Mouse (Mus musculus) splenic B cell, adult 2 months (primary cell): ENCODE measurements around the gene Kat8.
"Not testable (repeated sequence)": the region's sequence is repeated elsewhere in the genome, so short reads cannot be mapped to it uniquely, and the experiment has no call there.

Source experiments
- DNase-seq: peaks from one replicate; pipeline ENCODE4 v3.0.0-alpha.2; 2011; ENCODE audit warnings: low read depth, low spot score
- H3K27me3 ChIP-seq: 2 replicates; pipeline ENCODE4 v1.6.1; 2012; ENCODE audit warnings: mild to moderate bottlenecking, low read length, moderate library complexity, mixed read lengths; ENCODE audit not compliant: control insufficient read depth, poor library complexity, insufficient read depth, severe bottlenecking
- H3K36me3 ChIP-seq: 2 replicates; pipeline ENCODE4 v1.6.1; 2012; ENCODE audit warnings: mild to moderate bottlenecking, low read length, moderate library complexity, mixed read lengths; ENCODE audit not compliant: control insufficient read depth, poor library complexity, insufficient read depth, severe bottlenecking

Kat8 gene

DNA sequence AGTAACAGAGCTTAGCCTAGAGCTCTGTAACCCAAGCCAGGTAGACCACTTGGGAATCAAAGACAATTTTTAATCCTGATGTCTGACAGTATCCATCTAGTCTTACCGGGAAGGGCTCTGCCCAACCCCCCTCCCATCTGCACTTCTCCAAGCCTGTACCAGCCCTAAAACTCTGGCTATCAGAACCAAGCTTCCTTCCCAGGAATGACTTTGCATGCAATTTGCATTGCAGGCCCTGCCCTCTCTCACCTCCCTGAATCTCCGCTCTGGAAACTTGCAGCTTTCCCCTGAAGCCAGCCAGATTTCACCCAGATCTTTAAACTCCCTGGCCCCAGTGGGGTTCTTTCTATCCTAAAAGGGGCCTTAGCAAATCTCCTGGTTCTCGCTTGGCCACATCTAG, 24.5 kb upstream of the Kat8 start:
- H3K27me3 ChIP-seq = no peaks in the 10 kb centered on the region
- H3K36me3 ChIP-seq = peaks cover 3% of the 10 kb centered on the region
- DNase-seq = no peak

DNA sequence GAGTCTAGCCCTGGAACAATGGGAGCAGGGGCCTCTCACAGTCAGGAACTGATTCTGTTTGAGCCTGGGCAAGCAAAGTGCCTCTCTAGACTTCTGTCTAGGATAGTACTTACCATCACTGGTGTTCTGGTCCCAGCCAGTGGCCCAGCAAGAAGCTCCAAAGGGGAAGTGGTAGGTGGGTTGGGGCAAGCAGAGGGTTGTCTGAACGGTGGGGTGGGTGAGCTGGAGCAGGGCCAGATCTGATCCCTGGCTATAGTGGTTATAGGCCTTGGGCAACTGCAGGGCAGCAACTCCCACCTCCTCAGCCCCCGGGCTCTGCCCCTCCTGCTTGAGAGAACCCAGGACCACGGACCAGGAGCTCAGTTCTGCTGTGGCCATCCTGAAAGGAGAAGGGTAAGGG, 23.5 kb upstream of the Kat8 start:
- Histone ChIP-seq H3K36me3 (peaks cover 3% of the 10 kb centered on the region), H3K27me3 (no peaks in the 10 kb centered on the region)
- DNase-seq = no peak

DNA sequence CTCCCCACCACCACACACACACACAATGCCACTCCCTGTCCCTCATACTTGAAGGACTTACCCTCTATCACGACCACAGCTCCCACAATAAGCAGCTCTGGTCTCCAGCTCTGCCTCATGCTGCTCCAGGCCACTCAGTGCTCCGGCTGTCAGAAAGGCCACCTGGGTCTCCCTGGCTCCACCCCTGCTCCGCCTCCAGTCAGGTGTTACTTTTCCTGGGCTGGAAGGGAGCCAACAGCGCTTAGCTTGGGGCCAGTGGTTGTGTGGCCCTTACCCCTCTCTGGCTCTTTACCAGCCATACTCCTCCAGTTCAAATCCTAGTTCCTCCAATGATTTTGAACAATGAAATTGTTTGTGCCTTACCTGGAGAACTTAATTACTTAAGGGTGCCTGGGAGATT, 21.5 kb upstream of the Kat8 start, which contains the start of gene Prss53:
Gene Prss53, minus strand, starts transcription at position 173 of the 400 bp plus-strand sequence.
- H3K27me3 ChIP-seq = no peaks in the 10 kb centered on the region
- H3K36me3 ChIP-seq = no peaks in the 10 kb centered on the region; the same call in none of the 2 replicates

DNA sequence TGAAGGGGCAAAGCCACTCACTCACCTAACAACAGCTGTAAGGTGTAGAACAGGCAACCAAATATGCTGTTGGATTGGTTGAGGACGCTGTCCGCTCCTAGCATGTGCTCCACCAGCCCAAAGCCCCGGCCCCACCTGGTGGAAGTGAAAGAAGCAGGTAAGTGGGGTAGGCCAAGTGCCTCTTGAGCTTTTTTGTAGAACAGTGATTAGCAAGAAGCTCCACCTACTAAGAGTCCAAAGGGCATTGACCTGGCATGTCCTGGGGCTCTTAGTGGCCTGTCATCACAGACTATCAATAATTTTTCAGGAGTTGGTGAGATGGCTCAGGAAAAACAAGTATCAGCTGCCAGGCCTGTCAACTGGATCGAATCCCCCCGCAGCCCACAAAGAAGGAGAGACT, 17.8 kb upstream of the Kat8 start:
- H3K36me3 ChIP-seq = no peaks in the 10 kb centered on the region; the same call in 1 of the 2 replicates
- DNase-seq = no peak
- H3K27me3 ChIP-seq = no peaks in the 10 kb centered on the region

More for the DNA sequence above, 21.5 kb upstream of the Kat8 start, which contains the start of gene Prss53:
- no peak for DNase-seq

DNA sequence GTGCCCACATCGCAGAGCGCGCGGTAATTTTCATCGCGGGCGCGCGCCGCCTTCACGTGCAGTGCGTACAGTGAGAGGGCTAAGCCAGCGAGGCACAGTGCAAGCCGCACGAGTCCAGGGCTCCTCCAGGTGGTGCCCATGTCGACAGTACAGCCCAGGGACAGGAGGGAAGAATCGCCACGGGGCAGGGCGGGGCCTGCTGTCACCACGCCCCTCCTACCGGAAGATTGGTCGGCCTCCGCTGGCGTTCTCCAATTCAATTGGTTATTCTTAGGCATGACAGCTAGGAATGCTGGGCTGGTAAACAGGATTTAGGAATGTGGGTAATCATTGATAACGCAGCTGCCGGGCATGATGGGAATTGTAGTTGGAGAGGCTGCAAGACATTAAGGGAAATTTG, 16.9 kb upstream of the Kat8 start, which contains the start of the genes Gm21974 and Vkorc1:
Gene Gm21974, minus strand, starts transcription at position 13 of the 400 bp plus-strand sequence.
Gene Vkorc1, minus strand, starts transcription at position 176 of the 400 bp plus-strand sequence.
- H3K27me3 ChIP-seq = no peaks in the 10 kb centered on the region
- no peaks in the 10 kb centered on the region for H3K36me3 ChIP-seq
- DNase-seq = peak; percentile 90

DNA sequence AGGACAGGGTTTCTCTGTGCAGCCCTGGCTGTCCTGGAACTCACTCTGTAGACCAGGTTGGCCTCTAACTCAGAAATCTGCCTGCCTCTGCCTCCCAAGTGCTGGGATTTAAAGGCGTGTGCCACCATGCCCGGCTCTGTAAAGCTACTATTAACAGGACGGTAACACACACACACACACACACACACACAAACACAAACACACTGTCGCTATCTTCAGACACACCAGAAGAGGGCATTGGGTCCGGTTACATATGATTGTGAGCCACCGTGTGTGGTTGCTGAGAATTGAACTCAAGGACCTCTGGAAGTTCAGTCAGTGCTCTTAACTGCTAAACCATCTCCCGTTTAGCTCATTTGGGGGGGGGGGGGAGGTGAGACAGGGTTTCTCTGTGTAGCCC, 16.4 kb upstream of the Kat8 start:
- not testable (repeated sequence) for DNase-seq, H3K36me3 ChIP-seq

DNA sequence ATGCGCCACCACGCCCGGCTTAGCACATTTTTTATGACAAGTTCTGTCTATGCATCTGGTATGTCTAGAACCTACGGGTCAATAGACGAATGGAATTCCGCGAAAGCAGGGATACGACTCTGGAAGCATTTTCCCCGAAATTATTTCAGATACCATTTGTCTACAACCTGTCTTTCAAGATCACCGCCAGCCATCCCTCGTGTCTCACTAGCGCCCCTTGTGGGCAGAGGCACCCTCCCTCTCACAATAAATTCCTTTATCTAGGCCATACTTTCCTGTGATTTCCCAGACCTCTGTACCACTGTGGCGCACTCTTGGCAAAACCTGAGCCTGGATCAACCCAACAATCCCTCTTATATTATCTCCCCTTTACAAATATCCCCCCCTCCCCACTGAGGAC, 15.9 kb upstream of the Kat8 start:
- peak; percentile 79 for DNase-seq
- no peaks in the 10 kb centered on the region for H3K36me3 ChIP-seq
- no peaks in the 10 kb centered on the region for H3K27me3 ChIP-seq

More for the DNA sequence above, 16.4 kb upstream of the Kat8 start:
- H3K27me3 ChIP-seq = not testable (repeated sequence)

DNA sequence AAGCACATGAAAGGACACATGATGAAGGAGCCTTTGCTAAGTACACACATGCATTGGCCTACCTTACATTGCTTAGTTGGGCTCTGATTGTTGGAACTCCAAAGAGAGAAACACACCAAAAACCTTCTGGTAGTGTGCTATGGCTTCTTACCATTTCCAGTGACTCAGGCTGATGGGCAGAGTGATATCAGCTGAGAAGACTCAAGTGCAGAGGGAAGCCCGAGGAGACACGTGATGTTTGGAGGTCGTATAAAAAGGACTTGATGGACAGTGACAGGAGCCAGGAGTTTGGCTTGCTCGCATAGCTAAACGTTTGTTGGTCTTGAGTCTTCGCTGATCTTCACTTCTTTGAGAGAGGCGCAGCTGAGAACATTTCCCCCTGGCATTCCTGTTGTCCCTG, 14.8 kb upstream of the Kat8 start:
- no peak for DNase-seq
- Histone ChIP-seq H3K36me3 (no peaks in the 10 kb centered on the region), H3K27me3 (no peaks in the 10 kb centered on the region)

DNA sequence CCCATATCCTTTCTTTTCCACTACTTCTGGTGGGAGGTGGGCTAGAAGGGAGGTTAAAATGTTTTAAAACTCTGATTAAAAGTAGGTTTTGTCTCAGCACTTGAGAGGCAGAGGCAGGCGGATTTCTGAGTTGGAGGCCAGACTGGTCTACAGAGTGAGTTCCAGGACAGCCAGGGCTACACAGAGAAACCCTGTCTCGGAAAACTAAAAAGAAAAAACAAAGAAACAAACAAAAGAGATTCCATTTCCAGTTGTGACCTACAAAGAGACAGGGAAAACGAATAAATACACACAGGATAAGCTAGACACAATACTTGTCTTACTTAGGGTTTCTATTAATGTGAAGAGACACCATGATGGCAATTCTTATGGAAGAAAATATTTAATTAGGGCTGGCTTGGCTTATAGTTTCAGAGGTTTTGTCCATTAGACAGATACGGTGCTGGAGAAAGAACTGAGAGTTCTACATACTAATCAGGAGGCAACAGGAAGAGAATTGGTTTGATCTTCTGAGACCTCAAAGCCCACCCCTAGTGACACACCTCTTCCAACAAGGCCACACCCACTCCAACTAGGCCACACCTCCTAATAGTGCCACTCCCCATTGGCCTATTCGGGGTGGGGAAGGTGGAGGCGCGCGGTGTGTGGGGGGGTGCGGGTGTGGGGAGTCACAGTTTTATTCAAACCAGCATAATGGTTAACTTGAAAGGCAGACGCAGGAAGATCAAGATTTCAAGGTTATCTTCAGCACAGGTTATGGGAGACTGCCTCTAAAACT, 13.9 kb upstream of the Kat8 start:
- H3K36me3 ChIP-seq = no peaks in the 10 kb centered on the region
- H3K27me3 ChIP-seq = no peaks in the 10 kb centered on the region
- DNase-seq = no peak

DNA sequence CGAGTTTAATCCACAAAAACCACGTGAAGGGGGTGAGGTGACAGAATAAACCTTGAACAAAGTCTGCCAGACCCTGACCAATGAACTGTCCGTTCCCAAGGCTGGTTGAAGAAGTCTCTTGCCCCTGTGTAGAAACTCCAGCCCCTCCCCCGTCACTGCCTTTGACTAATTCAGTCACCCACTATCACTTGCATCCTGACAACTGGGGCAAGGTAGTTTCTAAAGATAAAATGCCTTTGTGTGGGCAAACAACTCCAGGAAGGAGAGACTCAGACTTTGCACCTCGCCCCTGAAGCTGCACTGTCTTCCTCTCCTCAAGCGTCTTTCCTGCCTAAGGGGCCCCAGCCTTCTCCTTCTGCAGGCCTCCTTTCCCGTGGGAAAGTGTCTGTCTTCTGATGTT, 12.3 kb upstream of the Kat8 start:
- DNase-seq = no peak

DNA sequence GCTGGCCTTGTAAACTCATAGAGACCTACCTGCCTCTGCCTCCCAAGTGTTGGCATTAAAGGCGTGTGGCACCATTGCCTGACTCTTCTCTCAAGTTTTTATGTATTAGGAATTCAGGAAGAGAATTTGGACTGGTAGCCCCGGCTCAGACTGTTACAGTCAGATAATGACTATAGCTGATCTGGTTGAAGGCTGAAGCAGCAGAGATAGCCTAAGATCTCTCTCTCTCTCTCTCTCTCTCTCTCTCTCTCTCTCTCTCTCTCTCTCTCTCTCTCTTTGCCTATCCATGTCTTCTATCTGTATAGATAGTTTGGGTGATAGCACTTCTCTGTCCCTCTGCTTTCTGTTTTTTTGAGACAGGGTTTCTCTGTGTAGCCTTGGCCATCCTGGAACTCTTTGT, 10.5 kb upstream of the Kat8 start:
- Histone ChIP-seq H3K27me3 (no peaks in the 10 kb centered on the region), H3K36me3 (no peaks in the 10 kb centered on the region; the same call in 1 of the 2 replicates)
- no peak for DNase-seq

More for the DNA sequence above, 12.3 kb upstream of the Kat8 start:
- Histone ChIP-seq H3K27me3 (no peaks in the 10 kb centered on the region), H3K36me3 (no peaks in the 10 kb centered on the region)

DNA sequence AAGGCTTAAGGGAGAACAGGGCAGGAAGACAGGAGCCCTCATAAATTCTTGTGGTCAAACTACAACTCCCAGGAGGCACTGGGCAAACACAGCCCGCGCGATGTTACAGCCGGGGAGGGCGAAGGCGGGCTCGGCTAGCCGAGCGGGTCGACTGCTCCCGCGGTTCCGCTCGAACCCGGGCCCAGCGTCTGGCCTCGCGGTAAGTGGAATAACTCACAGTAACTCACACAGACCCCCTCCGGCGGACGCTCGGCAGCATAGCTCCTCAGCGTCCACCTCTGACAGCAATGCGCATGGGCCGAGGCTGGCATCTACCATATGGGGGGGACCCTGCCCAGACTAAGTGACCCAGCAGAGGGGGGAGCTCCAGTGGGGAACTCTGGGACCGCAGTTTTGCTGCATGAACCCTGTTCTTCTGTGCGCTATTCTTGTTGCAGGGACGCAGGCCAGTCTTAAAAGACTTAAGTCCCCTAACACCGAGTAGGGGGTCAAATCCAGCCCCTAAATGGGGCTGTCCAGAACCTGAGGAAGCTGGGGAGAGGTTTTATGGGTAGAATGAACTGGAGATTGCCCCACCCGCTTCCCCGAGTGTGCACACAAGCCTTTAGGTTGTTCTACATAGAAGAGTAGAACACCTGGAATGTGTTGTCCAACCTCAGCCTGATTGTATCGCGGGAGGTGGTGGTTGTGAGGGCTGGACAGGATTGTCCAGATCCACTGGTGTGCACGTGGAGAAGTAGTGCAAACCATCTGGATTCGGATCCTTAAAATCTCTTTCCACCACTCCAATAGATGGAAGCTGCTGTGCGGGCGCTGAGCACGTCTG, 8.1 kb upstream of the Kat8 start, which contains the start of gene Bckdk:
Gene Bckdk, plus strand, starts transcription at position 112 of the 826 bp plus-strand sequence.
- peak; percentile 73 for DNase-seq
- Histone ChIP-seq H3K27me3 (no peaks in the 10 kb centered on the region), H3K36me3 (peaks cover 10% of the 10 kb centered on the region; the same call in 1 of the 2 replicates)

DNA sequence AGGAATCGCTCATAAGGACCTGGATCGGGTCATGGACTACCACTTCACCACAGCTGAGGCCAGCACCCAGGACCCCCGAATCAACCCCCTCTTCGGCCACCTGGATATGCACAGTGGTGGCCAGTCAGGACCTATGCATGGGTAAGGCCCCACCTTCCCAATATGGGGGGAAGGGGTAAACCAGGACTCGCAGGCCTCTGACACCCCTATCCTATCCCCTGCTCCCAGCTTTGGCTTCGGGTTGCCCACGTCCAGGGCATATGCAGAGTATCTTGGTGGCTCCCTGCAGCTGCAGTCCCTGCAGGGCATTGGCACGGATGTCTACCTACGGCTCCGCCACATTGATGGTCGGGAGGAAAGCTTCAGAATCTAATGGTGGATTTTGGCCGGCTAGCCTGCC, 4.4 kb upstream of the Kat8 start:
- Histone ChIP-seq H3K36me3 (peaks cover 10% of the 10 kb centered on the region; the same call in 1 of the 2 replicates), H3K27me3 (no peaks in the 10 kb centered on the region)
- no peak for DNase-seq

DNA sequence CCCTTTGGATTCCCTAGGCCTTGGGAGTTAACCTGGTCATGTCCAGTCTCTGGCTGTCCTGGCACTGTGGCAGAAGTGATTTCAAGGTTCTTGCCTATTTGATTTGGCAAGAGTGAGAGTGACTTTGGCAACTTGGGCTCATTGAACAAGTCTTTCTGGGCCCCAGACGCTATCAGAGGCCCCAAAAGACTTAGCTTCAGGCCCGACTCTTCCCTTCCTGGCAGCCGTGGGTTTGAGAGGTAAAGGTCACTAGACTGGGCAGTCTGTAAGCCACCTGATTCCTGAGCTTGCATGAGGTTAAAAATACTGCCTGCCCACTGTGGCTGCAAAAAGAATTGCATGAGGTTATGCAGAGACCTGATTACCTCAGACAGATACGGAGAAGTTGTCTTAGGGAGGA, 3.7 kb upstream of the Kat8 start:
- H3K27me3 ChIP-seq = no peaks in the 10 kb centered on the region

DNA sequence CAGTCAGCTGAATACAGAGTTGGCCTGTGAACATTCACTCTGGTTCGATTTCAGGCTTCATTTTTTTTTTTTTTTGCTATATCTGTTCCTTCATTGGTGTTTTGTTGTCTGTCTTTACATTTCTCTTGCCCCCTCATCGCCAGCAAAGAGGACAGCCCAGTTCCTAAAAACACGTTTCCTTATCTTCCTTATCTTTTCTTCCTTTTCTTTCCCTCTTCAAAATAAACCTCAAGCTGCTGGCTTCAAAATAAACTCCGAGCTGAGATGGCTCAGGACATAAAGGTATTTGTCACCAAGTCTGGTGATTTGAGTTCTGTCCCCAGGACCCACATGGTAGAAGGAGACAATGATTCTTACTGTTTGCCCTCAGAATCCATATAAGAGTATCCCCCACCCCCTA, 622 bp downstream of the Kat8 start:
- H3K27me3 ChIP-seq = no peaks in the 10 kb centered on the region
- H3K36me3 ChIP-seq = peaks cover 4% of the 10 kb centered on the region; the same call in 1 of the 2 replicates
- no peak for DNase-seq

More for the DNA sequence above, 3.7 kb upstream of the Kat8 start:
- DNase-seq = no peak
- H3K36me3 ChIP-seq = peaks cover 10% of the 10 kb centered on the region; the same call in 1 of the 2 replicates
